Mouse (Mus musculus) bone marrow, adult 2 months (tissue): ENCODE results near the gene Tango6. TPM values are rescaled to one million over a fixed set of nuclear protein-coding genes. Genes with fewer than 3 reads are reported as not detected.

Source experiments
- H3K27ac ChIP-seq: fragments of 200-500 bp; 2 replicates; pipeline ENCODE4 v1.5.1; 2012; ENCODE audit warnings: low read depth, mild to moderate bottlenecking, control low read depth, inconsistent platforms, low read length; ENCODE audit not compliant: control insufficient read depth, poor library complexity, insufficient read depth
- H3K4me1 ChIP-seq: fragments of 200-500 bp; 2 replicates; pipeline ENCODE4 v1.6.1; 2011; ENCODE audit warnings: low read length; ENCODE audit not compliant: control insufficient read depth, insufficient read depth
- H3K4me3 ChIP-seq: fragments of 200-500 bp; replicated peaks from 2 replicates; pipeline ENCODE3; 2011; ENCODE audit warnings: mild to moderate bottlenecking, low read depth, low read length, control low read depth; ENCODE audit not compliant: control insufficient read depth
- CTCF ChIP-seq: fragments of 200-500 bp; IDR thresholded peaks from 2 replicates; pipeline ENCODE4 v1.5.1; 2011; ENCODE audit warnings: low read length, control low read depth; ENCODE audit not compliant: control insufficient read depth, insufficient read depth
- POLR2A ChIP-seq: fragments of 200-500 bp; IDR thresholded peaks from 2 replicates; pipeline ENCODE4 v1.6.1; 2011; ENCODE audit warnings: low read depth, mild to moderate bottlenecking, control low read depth, low read length, borderline replicate concordance; ENCODE audit not compliant: control insufficient read depth
- WGBS: fragments of 180-500 bp; shearing (Covaris S2); methylation state at CpG from one replicate; pipeline ENCODE4 v1.1.7; 2018; 5-methylcytosine and 5-hydroxymethylcytosine counted together
- polyA plus RNA-seq: library from polyadenylated mRNA; stranded (reverse); fragments of >200 nt; gene quantifications from 2 replicates; pipeline ENCODE4 v1.2.4, GENCODE M21; 2011; ENCODE audit warnings: low replicate concordance; ENCODE audit not compliant: missing spikeins, insufficient read depth, insufficient read length

Tango6 gene
- polyA plus RNA-seq, 1 experiment, result 3.2 TPM

DNA sequence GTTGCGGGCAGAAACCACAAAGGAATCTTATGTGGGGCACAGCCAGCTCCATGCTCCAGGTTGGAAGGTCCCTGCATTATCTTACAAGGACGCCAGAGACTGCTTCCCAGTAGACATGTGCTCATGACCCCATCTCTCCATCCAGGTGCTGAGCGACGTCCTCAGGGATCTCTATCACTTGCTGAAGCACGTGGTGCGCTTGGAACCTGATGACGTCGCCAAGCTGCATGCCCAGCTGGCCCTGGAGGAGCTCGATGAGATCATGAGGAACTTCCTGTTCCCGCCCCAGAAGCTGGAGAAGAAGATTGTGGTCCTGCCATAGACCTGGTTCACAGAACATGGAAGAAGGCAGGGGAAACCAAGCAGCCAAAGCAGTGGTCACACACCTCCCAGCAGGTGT is 167.2 kb downstream of the Tango6 start:
- Histone ChIP-seq H3K4me3 (no peak overlapping the region), H3K4me1 (peaks cover 2% of the 10 kb centered on the region), H3K27ac (no peak overlapping the region)
- no peak for TF ChIP-seq CTCF
- TF ChIP-seq POLR2A, result no peak
- WGBS, result 79% methylated on average over 10 of the region's 10 CpGs

DNA sequence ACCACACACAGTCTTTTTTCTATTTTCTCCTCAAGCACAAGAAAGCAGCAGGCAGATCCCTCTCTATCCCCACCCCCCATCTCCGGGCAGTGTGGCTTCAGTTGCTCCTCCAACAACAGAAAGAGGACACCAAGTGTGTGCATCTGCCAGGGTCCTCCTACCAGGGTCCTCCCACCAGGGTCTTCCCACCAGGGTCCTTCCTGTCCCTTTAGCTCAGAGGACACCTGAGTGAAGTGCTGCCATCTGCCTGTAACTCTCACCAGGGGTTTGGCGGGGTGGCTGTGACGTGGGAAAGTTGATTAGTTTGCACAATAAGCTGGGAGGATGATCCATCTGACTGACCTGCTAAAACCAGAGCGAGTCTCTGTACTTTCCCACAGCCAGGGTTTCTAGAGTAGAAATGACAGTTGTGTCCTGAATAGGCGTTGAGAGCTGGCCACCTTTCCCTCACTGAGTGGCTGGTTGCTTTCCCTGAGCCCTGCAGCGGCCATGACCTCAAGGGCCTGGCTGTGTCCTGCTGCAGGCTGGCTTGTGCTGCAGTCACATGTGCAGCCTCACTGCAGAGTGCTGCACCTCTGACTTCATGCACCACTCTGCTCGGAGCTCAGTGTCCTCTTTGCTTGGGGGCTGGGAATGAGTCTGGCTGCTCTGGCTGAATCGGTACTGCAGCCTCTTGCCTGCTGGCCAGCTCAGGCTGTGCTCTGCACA is 171.8 kb downstream of the Tango6 start:
- peaks cover 4% of the 10 kb centered on the region for H3K4me1 ChIP-seq
- no peak for TF ChIP-seq POLR2A
- TF ChIP-seq CTCF, result no peak
- 55% methylated on average over 8 of the region's 8 CpGs for WGBS
- H3K27ac ChIP-seq, result peak overlapping the region; percentile 14; the same call in 1 of the 2 replicates
- H3K4me3 ChIP-seq, result no peak overlapping the region

DNA sequence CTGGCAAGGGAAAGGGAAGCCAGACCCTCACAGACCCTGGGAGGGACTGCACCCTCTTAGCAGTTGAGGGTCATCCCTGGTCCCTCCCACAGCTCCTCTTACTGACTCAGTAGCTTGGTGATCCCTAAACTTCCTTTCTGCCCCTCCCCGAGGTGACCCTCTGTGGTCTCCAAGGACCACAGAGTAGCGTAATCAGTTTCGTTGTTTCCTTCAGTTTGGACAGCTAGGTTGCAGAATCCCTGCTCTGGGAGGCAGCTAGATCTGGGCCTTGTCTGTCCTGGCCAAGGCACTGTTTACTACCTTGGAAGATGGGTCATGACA is 172.3 kb downstream of the Tango6 start:
- WGBS, result 38% methylated on average over 3 of the region's 3 CpGs
- H3K4me3 ChIP-seq, result no peak overlapping the region
- no peak overlapping the region for H3K27ac ChIP-seq
- peaks cover 4% of the 10 kb centered on the region for H3K4me1 ChIP-seq
- TF ChIP-seq CTCF (no peak), POLR2A (no peak)

DNA sequence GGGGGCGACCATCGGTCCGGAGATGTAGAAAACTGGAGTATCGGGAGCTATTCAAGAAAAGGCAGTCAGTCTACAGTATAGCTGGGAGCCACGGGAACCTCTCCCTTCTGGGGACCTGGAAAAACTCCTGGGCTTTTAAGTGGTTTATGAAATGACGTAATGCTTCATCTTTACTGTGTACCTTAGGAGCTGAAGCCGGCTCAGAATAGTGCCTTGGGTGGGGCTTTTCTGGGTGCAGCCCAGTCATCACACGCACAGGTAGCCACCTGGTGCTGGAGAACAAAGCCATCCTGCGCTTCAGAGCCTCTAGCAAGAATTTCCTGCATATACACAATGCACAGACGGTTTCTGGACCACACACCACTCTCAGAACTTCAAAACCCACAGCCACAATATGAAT is 180.0 kb downstream of the Tango6 start:
- Histone ChIP-seq H3K27ac (no peak overlapping the region), H3K4me1 (no peaks in the 10 kb centered on the region), H3K4me3 (no peak overlapping the region)
- 86% methylated on average over 10 of the region's 10 CpGs for WGBS
- TF ChIP-seq CTCF, result no peak
- TF ChIP-seq POLR2A, result no peak

DNA sequence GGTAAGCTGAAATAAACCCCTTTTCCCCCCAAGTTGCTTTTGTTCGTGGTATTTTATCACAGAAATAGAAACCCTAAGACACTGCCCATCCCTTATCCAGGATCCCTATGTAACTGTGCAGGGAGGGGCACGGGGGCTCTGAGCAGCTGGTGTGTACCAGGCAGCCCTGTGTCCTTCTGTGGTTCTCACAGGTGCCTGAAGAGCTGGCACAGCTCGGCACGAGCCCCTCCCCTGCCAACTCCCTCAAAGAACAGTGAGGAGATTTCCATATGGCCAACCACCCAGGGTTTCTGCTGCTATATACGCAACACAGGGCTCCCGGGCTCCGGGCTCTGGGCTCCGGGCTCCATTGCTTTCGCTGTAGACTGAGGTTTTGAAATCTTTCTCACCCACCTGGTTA is 182.5 kb downstream of the Tango6 start:
- no peaks in the 10 kb centered on the region for H3K4me1 ChIP-seq
- no peak for TF ChIP-seq POLR2A
- TF ChIP-seq CTCF, result no peak; the same call in 1 of the 2 replicates
- H3K27ac ChIP-seq, result no peak overlapping the region
- WGBS, result 71% methylated on average over 9 of the region's 9 CpGs
- H3K4me3 ChIP-seq, result no peak overlapping the region

DNA sequence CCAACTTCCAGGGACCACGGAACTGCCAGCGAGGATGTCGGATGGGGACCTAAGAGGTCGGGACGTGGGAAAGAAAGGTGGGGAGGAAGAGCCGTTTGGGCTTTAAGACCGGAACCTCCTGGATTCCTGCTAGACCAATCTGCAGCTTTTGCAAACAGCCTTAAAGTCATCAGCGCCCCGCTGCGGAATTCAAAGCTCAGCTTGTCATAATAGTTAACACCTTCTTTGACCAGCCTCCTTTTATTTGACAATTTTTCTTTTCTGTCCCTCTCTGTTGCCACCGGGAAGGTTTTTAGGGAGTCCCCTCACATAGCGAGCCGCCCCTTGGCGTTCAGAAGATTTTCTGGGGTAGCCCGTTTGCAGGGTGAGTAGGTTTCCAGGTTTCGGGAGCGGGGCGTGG is 187.2 kb downstream of the Tango6 start, which contains the start of gene Has3:
Has3 (plus strand) TSS at position 192 of the 400 bp plus-strand sequence.
- TF ChIP-seq CTCF, result no peak
- TF ChIP-seq POLR2A, result no peak
- no peak within 1 kb of the TSS for H3K4me3 ChIP-seq
- WGBS, result 3% methylated on average over 18 of the region's 18 CpGs

DNA sequence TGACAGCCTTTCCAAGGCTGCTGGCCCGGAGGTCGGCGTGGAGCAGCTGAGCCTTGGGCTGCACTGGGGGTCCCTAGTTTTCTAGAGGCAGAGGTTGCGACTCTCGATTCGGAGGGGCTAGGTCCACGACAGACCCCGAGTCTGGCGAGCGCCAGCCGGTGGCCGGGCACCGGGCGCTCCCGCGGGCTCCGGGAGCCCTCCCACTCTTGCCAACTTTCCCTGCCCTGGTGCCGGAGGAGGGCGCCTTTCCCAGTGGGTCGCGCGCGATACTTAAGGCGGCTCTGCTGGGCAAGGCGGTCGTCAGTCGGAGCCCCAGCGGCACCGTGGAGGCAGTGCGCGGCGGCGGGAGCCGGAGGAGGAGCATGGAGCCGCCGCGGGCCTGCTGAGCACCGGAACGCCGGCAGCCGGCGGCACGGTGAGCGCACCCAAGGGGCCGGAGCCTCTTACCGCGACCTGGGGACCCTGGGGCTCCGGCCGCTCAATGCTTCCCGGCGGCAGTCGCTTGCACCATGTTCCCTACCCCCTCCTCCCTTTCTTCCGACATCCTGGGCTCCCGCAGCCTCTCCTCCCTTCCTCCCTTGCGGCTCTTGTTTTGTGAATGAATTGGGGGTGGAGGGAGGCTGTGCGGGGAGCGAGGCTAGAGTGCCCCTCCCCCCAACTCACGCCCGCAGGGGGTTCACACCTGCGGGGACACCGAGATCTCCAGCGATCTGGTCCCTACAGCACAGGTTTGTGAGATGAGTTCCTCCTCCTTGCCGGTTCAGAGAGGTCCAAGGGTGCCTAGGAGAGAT is 187.9 kb downstream of the Tango6 start:
- Histone ChIP-seq H3K4me1 (no peaks in the 10 kb centered on the region), H3K4me3 (no peak overlapping the region), H3K27ac (no peak overlapping the region)
- TF ChIP-seq CTCF (no peak), POLR2A (no peak)
- WGBS, result under 1% methylated on average over 63 of the region's 63 CpGs

More for the DNA sequence above, 187.2 kb downstream of the Tango6 start, which contains the start of gene Has3:
- H3K4me1 ChIP-seq, result no peaks in the 10 kb centered on the region
- H3K27ac ChIP-seq, result no peak within 1 kb of the TSS

DNA sequence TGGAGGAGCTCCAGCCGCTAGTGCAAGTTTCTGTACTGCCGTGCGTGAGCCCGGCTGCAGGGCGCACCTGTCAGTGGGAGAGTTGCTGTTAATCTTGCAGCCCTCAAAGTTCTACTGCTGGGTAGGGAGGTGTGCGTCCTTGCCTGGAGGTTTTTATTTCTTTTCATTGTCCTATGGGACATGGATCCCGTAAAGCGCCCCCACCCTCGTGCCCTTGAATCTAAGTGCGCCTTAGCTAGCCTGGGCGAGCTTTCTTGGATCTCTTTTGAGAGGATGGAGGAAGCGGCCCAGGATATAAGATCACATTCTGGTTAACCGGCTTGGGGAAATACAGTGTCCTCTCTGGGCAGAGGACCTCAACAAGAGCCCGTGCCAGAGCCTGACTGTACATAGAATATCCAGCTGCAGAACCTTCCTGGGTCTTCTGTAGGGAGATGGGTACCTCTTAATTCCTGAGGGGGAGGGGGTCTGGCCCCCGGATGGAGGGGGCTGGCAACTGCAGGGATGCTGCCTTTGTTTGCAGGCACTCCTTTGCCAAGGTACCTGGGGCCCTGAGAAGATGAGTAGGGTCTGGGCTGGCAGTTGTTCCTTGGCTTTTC is 188.6 kb downstream of the Tango6 start:
- Histone ChIP-seq H3K4me1 (no peaks in the 10 kb centered on the region), H3K4me3 (no peak overlapping the region), H3K27ac (no peak overlapping the region)
- WGBS, result 3% methylated on average over 15 of the region's 15 CpGs
- TF ChIP-seq CTCF, result no peak
- TF ChIP-seq POLR2A, result no peak
